Mouse (Mus musculus) limb, embryonic 10.5 days (tissue): ENCODE measurements around the gene Abl2. TPM values are rescaled to one million over a fixed set of nuclear protein-coding genes. Genes with fewer than 3 reads are reported as not detected.

Experiments
- DNase-seq: peaks from one replicate; pipeline ENCODE4 v3.0.0-alpha.2; 2017; ENCODE audit warnings: low spot score
- H3K27ac ChIP-seq: fragments of 300-500 bp; sonication (generic); 2 replicates; pipeline ENCODE4 v1.5.1; 2016; ENCODE audit warnings: mild to moderate bottlenecking
- H3K27me3 ChIP-seq: fragments of 300-500 bp; sonication (generic); 2 replicates; pipeline ENCODE4 v1.6.1; 2016; ENCODE audit warnings: low read depth, mild to moderate bottlenecking; ENCODE audit not compliant: poor library complexity, severe bottlenecking
- H3K36me3 ChIP-seq: fragments of 300-500 bp; sonication (generic); 2 replicates; pipeline ENCODE4 v1.6.1; 2016; ENCODE audit warnings: mild to moderate bottlenecking, moderate library complexity
- H3K4me1 ChIP-seq: fragments of 300-500 bp; sonication (generic); 2 replicates; pipeline ENCODE4 v1.6.1; 2016
- H3K4me3 ChIP-seq: fragments of 300-500 bp; sonication (generic); 2 replicates; pipeline ENCODE4 v1.5.1; 2016; ENCODE audit warnings: mild to moderate bottlenecking, moderate library complexity
- H3K9me3 ChIP-seq: fragments of 300-500 bp; sonication (generic); replicated peaks from 2 replicates; pipeline ENCODE4 v1.6.1; 2016; ENCODE audit warnings: mild to moderate bottlenecking
- WGBS: fragments of 180-500 bp; shearing (Covaris S2); methylation state at CpG from one replicate; pipeline ENCODE4 v1.1.7; 2016; 5-methylcytosine and 5-hydroxymethylcytosine counted together
- polyA plus RNA-seq: library from polyadenylated mRNA; unstranded; fragments of >200 nt; fragmentation: Nextera tagmentation; extraction: Ambion mirVana; gene quantifications from 2 replicates; pipeline ENCODE4 v1.2.1, GENCODE M21; 2016

Gene Abl2
- polyA plus RNA-seq, 1 experiment from 2014 or later = 5.2 TPM

GRCm38 (mm10) chr1:156669208-156669983, 110.8 kb downstream of the Abl2 start:
- Histone ChIP-seq H3K9me3 (no peaks in the 10 kb centered on the region), H3K36me3 (no peaks in the 10 kb centered on the region), H3K27ac (peak overlapping the region; percentile 72), H3K27me3 (peaks cover 7% of the 10 kb centered on the region; the same call in 1 of the 2 replicates), H3K4me1 (peaks cover 58% of the 10 kb centered on the region), H3K4me3 (no peak overlapping the region)
- 37% methylated on average over 11 of the region's 11 CpGs for WGBS
- DNase-seq = no peak

DNA sequence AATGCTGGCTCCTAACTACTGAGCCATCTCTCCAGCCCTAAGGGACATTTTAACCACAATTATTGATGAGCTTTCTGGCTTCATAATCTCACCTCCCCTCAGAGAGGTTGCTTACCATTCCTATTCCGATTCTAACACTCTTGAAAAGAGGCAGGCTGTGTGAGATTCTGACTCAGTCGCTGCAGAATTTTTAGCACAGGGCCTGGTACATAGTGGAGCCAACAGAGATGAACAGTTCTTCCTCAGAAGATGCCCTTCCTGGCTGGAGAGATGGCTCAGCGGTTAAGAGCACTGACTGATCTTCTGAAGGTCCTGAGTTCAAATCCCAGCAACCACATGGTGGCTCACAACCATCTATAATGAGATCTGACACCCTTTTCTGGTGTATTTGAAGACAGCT, 113.3 kb downstream of the Abl2 start:
- WGBS = 91% methylated on average over 3 of the region's 3 CpGs
- DNase-seq = no peak
- Histone ChIP-seq H3K9me3 (no peaks in the 10 kb centered on the region), H3K36me3 (no peaks in the 10 kb centered on the region), H3K27me3 (peaks cover 7% of the 10 kb centered on the region; the same call in 1 of the 2 replicates), H3K4me1 (peaks cover 51% of the 10 kb centered on the region), H3K27ac (no peak overlapping the region), H3K4me3 (no peak overlapping the region)

DNA sequence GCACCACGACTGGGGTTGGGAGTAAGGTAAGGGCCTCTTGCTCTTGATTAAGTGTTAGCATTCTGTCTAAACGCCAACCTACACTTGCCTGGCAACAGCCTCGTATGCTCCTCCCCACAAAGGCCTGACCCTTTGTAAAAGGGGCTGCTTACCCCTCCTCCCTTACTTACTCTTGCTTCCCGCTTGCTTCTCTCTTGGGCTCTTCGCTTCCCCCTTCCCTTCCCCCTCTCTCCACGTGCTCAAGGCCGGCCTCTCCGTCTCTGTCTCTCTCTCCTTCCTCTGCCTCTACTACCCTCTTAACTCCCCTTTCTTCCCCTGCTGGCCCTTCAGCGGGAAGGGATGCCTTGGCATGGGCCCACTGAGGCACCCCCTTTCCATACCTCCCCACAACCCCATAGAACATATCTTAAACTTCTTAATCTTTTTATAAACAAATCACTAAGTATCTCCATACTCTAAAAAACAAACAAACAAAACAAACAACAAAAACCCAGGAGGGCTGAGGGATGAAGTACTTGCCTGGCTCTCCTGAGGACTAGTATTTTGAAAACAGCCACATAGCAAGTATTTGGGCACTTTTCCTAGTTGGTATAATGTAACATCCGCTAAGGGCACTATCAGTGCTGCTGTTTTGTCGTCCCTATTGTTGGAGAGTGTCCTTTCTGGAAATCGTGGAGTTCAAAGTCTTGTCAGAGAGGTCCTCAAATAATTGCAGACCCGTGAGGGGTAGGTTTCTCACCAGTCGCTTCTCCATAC, 114.3 kb downstream of the Abl2 start:
- no peaks in the 10 kb centered on the region for H3K9me3 ChIP-seq
- peak overlapping the region; percentile 22; the same call in 1 of the 2 replicates for H3K27ac ChIP-seq
- peaks cover 41% of the 10 kb centered on the region for H3K4me1 ChIP-seq
- H3K27me3 ChIP-seq = peaks cover 7% of the 10 kb centered on the region; the same call in 1 of the 2 replicates
- no peaks in the 10 kb centered on the region for H3K36me3 ChIP-seq
- no peak for DNase-seq
- peak overlapping the region; percentile 62 for H3K4me3 ChIP-seq
- WGBS = 8% methylated on average over 14 of the region's 14 CpGs

DNA sequence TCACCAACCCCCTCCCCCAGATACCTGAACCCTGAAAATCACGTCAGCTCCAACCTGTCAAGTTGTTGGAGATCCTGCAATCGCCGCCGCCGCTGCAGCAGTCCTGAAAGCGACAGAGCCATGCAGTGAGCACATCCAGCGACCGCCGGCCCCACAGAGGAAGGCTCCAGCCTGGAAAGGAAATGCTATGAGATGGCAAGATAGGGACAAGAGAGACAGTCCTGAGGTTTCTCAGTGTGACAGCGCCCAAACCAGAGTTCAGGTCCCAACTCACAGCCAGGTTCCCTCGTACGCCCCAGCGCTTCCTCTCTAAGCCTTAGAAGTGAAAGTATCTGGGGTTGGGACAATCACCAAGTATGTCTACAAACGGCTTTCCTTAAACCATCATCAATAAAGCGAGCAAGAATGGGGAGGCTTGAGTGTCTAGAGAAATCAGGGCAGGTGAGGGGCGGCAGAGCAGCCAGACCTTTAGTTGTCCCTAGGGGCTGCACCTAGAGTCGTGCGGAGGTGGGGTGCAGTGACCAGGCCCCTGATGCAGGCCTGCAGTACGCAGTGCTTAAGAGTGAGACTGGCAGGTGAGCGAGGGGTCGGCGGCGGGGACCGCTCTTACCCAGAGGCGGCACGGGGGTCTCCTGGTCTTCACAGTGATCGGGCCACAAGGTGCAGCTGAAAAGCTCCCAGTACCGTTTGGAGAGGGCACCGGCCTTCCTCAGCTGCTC, 115.0 kb downstream of the Abl2 start:
- WGBS = 1% methylated on average over 29 of the region's 29 CpGs
- DNase-seq = peak; percentile 59

DNA sequence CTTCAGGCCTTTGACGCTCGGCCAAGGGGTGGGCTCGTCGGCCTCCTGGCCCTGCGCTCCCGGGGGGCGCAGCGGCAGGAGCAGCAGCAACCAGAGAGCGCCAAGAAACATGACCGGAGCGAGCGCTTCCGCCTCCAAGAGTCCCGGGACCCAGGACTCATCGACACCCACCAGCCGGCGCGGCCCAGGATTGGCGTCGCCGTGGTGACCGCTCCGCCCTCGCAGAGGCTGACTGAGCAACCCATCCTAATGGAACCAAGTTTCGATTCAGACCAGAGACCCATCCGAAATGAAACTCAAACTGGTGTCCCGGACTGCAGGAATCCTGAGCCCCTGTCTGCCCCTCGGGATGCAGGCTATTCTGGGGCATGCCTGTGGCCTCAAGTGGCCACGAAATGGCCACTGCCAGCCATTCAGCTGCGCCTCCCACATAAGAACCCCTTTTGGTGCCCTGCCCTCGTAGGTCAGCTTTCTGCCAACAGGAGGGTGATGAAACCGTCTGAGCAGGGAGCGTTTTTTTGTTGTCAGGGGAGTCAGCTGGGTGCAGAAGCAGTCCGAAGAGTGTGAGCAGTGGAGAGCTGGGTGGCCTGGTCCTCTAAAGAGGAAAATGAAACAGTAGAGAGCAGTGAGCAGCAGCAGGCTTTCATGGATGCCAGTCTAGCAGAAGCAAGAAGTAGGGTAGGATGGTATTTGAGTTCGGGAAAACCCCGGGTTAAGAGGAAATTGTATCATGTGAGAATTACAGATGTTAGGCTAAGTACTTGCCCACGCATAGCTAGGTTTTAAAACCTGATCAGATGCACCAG, 115.8 kb downstream of the Abl2 start, which contains the start of gene Tor3a:
Gene Tor3a, minus strand, starts transcription at position 162 of the 806 bp plus-strand sequence.
- Histone ChIP-seq H3K4me3 (peak within 1 kb of the TSS; percentile 62), H3K27ac (peak within 1 kb of the TSS; percentile 76), H3K27me3 (peaks cover 7% of the 10 kb centered on the region; the same call in 1 of the 2 replicates), H3K4me1 (peaks cover 28% of the 10 kb centered on the region), H3K9me3 (no peaks in the 10 kb centered on the region), H3K36me3 (peaks cover 4% of the 10 kb centered on the region; the same call in 1 of the 2 replicates)
- WGBS = 9% methylated on average over 37 of the region's 37 CpGs
- DNase-seq = peak; percentile 77

More for the DNA sequence above, 115.0 kb downstream of the Abl2 start:
- H3K4me3 ChIP-seq = peak overlapping the region; percentile 62
- H3K36me3 ChIP-seq = peaks cover 1% of the 10 kb centered on the region; the same call in 1 of the 2 replicates
- H3K27me3 ChIP-seq = peaks cover 7% of the 10 kb centered on the region; the same call in 1 of the 2 replicates
- H3K4me1 ChIP-seq = peaks cover 36% of the 10 kb centered on the region
- H3K27ac ChIP-seq = peak overlapping the region; percentile 76
- H3K9me3 ChIP-seq = no peaks in the 10 kb centered on the region

DNA sequence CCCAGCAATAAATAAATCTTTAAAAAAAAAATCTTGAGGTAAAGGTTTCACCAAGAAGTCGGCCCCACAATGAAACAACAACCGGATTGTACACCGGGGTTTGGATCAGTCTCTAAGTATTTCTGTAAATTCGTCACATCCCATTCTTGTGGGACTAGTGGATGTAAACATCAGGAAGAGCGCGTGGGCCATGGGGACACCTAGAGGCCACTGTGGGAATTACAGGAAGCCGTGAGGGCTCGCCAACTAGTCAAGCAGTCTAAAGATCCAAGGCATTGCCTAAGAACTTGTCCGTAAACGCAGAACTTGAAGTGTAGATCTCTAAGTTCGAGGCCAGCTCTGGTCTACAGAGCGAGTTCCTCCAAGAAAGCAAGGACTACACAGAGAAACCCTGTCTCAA, 117.6 kb downstream of the Abl2 start:
- peak; percentile 78 for DNase-seq
- no peak overlapping the region for H3K27ac ChIP-seq
- 37% methylated on average over 12 of the region's 12 CpGs for WGBS
- no peaks in the 10 kb centered on the region for H3K9me3 ChIP-seq
- peaks cover 7% of the 10 kb centered on the region; the same call in 1 of the 2 replicates for H3K27me3 ChIP-seq
- peaks cover 22% of the 10 kb centered on the region for H3K4me1 ChIP-seq
- peaks cover 16% of the 10 kb centered on the region for H3K36me3 ChIP-seq
- no peak overlapping the region for H3K4me3 ChIP-seq

- Histone ChIP-seq H3K9me3 (no peaks in the 10 kb centered on the region), H3K27ac (no peak overlapping the region), H3K4me3 (no peak overlapping the region), H3K27me3 (peaks cover 7% of the 10 kb centered on the region; the same call in 1 of the 2 replicates), H3K36me3 (peaks cover 19% of the 10 kb centered on the region), H3K4me1 (peaks cover 22% of the 10 kb centered on the region)
- DNase-seq = no peak
- 90% methylated on average over 5 of the region's 5 CpGs for WGBS
These were observed 118.0 kb downstream of the Abl2 start for GRCm38 (mm10) chr1:156676596-156676995.

- no peak for DNase-seq
- Histone ChIP-seq H3K4me1 (peaks cover 22% of the 10 kb centered on the region), H3K9me3 (no peaks in the 10 kb centered on the region), H3K27ac (no peak overlapping the region), H3K27me3 (peaks cover 7% of the 10 kb centered on the region; the same call in 1 of the 2 replicates), H3K4me3 (no peak overlapping the region), H3K36me3 (peaks cover 25% of the 10 kb centered on the region)
- WGBS = 96% methylated on average over 3 of the region's 3 CpGs
These were observed 118.6 kb downstream of the Abl2 start for GRCm38 (mm10) chr1:156677230-156677629.

DNA sequence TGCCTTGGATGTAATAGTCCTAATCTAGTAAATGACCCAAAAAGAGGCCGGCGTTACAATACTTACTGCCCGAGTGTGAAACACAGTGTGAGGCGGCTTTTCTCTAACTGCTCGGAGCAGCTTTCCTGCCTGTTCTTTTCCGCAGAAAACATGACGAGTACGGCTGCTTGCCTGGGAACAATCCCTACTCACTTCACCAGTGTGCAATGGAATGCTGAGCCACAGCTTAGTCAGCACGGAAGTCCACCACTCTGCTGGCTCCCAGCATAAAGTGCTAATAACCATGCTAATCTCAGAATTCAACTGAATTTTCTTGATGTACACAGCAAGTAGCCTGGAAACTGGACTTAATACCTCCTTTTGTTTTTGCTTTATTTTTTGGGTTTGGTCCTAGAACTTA, 121.0 kb downstream of the Abl2 start:
- 95% methylated on average over 9 of the region's 9 CpGs for WGBS
- H3K27ac ChIP-seq = no peak overlapping the region
- peaks cover 41% of the 10 kb centered on the region for H3K36me3 ChIP-seq
- no peak overlapping the region for H3K4me3 ChIP-seq
- no peaks in the 10 kb centered on the region; the same call in 1 of the 2 replicates for H3K27me3 ChIP-seq
- H3K4me1 ChIP-seq = peaks cover 2% of the 10 kb centered on the region
- no peaks in the 10 kb centered on the region for H3K9me3 ChIP-seq
- DNase-seq = no peak

- Histone ChIP-seq H3K4me1 (no peaks in the 10 kb centered on the region), H3K9me3 (no peaks in the 10 kb centered on the region), H3K27me3 (no peaks in the 10 kb centered on the region), H3K36me3 (peaks cover 88% of the 10 kb centered on the region), H3K27ac (no peak overlapping the region), H3K4me3 (no peak overlapping the region)
- WGBS = 86% methylated on average over 7 of the region's 7 CpGs
- DNase-seq = no peak
These were observed 127.6 kb downstream of the Abl2 start for GRCm38 (mm10) chr1:156686025-156686661.
